Mouse (Mus musculus): ENCODE results near the gene Nfib. TPM values are rescaled to one million over a fixed set of nuclear protein-coding genes. Genes with fewer than 3 reads are reported as not detected.

Nfib gene
- total and polyA plus RNA-seq, 2 experiments = 16.4 to 50.0 TPM

DNA sequence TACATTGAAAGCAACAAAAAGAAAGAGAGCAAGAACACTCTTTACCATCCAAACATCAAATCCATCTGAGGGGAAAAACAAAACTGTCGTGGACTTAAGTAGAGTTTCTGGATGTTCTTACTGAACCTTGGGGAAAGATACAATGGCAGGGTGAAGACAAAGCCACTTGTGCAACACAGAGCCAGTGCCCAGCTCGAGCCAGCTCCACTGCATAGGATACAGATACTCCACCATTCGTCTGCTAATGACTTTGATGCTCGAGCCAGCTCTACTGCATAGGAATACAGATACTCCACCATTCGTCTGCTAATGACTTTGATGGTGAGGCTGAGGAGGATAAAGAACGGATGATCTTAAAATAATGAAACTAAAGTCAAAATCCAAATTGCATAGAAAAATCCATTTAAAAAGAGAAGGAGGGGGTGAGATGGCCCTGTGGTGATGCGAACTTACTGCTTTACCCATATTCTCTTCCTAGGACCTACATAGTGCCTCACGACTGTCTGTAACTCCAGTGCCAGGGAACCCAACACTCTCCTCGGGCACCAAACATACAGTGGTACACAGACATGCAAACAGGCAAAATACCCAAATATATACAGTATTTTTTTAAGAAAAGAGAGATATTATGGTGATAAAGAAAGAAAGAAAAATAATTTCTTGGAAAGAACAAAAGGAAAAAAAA lies 337.3 kb downstream of the Nfib start:
- Histone ChIP-seq H3K9ac (ENCODE audit: low read depth, low read length) (no peak overlapping the region), H3K4me1 (ENCODE audit: control insufficient read depth, insufficient read depth, low read length) (peaks cover 10% of the 10 kb centered on the region), H3K36me3 (ENCODE audit: control insufficient read depth, insufficient read depth, low read length) (peaks cover 6% of the 10 kb centered on the region; the same call in 1 of the 2 replicates), H3K4me3 (ENCODE audit: insufficient read depth, low read depth, low read length) (no peak overlapping the region), H3K27ac (replicated peaks; ENCODE audit: insufficient read depth, low read depth, low read length) (no peak overlapping the region), H3K79me2 (ENCODE audit: control insufficient read depth, insufficient read depth, low read length) (peaks cover 12% of the 10 kb centered on the region; the same call in 1 of the 2 replicates), H3K27me3 (ENCODE audit: control insufficient read depth, insufficient read depth, low read length) (no peaks in the 10 kb centered on the region)
- TF ChIP-seq POLR2A (IDR thresholded peaks at IDR 0.05; ENCODE audit: extremely low read depth, insufficient read depth, low read length) = no peak
- no peak for TF ChIP-seq CTCF (IDR thresholded peaks at IDR 0.05; ENCODE audit: low read depth, low read length)
- DNase-seq (ENCODE audit: extremely low read depth, low read depth, low spot score) = peak; percentile 50
- WGBS = 69% methylated on average over 9 of the region's 9 CpGs

DNA sequence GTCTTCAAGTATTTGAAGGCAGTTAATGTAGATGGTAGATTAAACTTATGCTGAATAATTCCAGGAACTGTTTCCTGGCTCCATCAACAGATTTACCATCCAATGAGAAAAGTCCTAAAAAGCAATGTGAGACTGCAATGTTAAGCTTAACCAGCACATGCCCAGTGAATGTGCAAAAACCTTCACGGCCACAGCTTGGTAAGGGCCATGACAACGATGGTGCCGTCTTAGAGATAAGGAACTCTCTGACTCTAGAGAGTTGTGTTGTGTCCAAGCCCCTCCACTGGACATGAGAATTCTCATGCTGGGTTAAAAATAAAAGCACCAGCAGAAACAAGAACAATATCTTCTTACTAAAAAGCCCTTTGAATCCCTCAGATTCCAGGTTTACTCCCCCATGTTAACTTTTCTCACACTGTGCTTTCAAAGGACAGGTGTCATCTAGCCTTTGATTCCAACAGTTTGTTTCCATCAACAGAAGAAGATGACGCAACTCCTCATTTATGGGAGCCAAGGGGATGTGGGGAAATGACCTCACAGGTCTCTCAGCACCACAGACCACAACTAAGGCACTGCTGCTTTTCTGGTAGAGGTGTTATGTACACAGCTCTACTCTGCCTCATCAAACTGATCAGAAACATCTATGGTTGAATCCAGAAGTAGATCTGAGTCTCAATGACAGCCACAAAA lies 340.7 kb downstream of the Nfib start:
- Histone ChIP-seq H3K9ac (ENCODE audit: low read depth, low read length) (no peak overlapping the region), H3K79me2 (ENCODE audit: control insufficient read depth, insufficient read depth, low read length) (peaks cover 18% of the 10 kb centered on the region; the same call in 1 of the 2 replicates), H3K36me3 (ENCODE audit: control insufficient read depth, insufficient read depth, low read length) (no peaks in the 10 kb centered on the region; the same call in 1 of the 2 replicates), H3K27me3 (ENCODE audit: control insufficient read depth, insufficient read depth, low read length) (no peaks in the 10 kb centered on the region), H3K27ac (replicated peaks; ENCODE audit: insufficient read depth, low read depth, low read length) (peak overlapping the region; percentile 69; the same call in 1 of the 2 replicates), H3K4me1 (ENCODE audit: control insufficient read depth, insufficient read depth, low read length) (peaks cover 13% of the 10 kb centered on the region), H3K4me3 (ENCODE audit: insufficient read depth, low read depth, low read length) (no peak overlapping the region)
- WGBS = 49% methylated on average over 4 of the region's 4 CpGs
- no peak for TF ChIP-seq POLR2A (IDR thresholded peaks at IDR 0.05; ENCODE audit: extremely low read depth, insufficient read depth, low read length)
- no peak for TF ChIP-seq CTCF (IDR thresholded peaks at IDR 0.05; ENCODE audit: low read depth, low read length)
- DNase-seq (ENCODE audit: extremely low read depth, low read depth, low spot score) = peak; percentile 80

DNA sequence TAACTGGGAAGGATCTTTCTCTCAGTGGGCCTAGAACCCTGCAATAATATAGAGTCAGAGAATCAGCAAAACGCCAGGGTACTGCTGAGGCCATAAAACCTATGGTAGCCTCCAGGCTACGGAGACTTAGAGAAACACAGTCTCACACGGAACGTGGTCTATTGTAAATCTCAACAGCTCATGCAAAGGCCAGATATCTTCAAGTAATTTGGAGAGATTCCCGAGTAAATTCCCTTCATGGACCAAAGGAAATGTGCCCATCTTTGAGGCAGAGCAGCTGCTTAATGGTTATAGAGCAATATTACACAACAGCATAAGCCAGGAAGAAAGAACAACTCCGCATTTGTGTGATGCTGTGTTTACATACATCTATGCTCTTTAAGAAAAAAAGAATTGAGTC lies 341.6 kb downstream of the Nfib start:
- 88% methylated on average over 6 of the region's 6 CpGs for whole genome bisulfite sequencing
- Histone ChIP-seq H3K79me2 (ENCODE audit: control insufficient read depth, insufficient read depth, low read length) (peaks cover 21% of the 10 kb centered on the region; the same call in 1 of the 2 replicates), H3K4me1 (ENCODE audit: control insufficient read depth, insufficient read depth, low read length) (peaks cover 11% of the 10 kb centered on the region), H3K9ac (ENCODE audit: low read depth, low read length) (no peak overlapping the region), H3K27me3 (ENCODE audit: control insufficient read depth, insufficient read depth, low read length) (no peaks in the 10 kb centered on the region), H3K4me3 (ENCODE audit: insufficient read depth, low read depth, low read length) (no peak overlapping the region), H3K27ac (replicated peaks; ENCODE audit: insufficient read depth, low read depth, low read length) (no peak overlapping the region), H3K36me3 (ENCODE audit: control insufficient read depth, insufficient read depth, low read length) (peaks cover 3% of the 10 kb centered on the region)
- DNase-seq (ENCODE audit: extremely low read depth, low read depth, low spot score) = no peak
- no peak for TF ChIP-seq CTCF (IDR thresholded peaks at IDR 0.05; ENCODE audit: low read depth, low read length)
- TF ChIP-seq POLR2A (IDR thresholded peaks at IDR 0.05; ENCODE audit: extremely low read depth, insufficient read depth, low read length) = no peak

DNA sequence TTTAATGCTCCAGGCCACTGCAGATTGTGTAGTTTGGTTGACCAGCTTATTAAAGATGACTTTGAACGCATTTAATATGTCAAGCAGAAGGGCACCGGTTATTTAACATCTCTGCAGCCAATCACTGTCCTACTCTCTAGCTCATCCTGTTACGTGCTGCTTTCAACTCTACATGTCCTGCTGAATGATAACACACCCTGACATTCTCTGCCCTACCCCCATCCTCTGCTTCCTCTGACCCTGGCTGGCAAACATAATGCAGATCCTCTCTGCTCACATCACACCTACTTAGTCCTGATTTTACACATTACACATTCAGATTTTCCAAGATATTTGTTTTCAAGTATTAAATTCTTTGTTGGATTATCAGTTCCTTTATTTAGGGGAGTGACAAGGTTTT lies 343.3 kb downstream of the Nfib start:
- H3K27ac ChIP-seq (replicated peaks; ENCODE audit: insufficient read depth, low read depth, low read length) = no peak overlapping the region
- H3K27me3 ChIP-seq (ENCODE audit: control insufficient read depth, insufficient read depth, low read length) = no peaks in the 10 kb centered on the region
- peaks cover 26% of the 10 kb centered on the region; the same call in 1 of the 2 replicates for H3K79me2 ChIP-seq (ENCODE audit: control insufficient read depth, insufficient read depth, low read length)
- WGBS = 77% methylated on average over 3 of the region's 3 CpGs
- DNase-seq (ENCODE audit: extremely low read depth, low read depth, low spot score) = no peak
- H3K4me1 ChIP-seq (ENCODE audit: control insufficient read depth, insufficient read depth, low read length) = peaks cover 9% of the 10 kb centered on the region; the same call in 1 of the 2 replicates
- H3K36me3 ChIP-seq (ENCODE audit: control insufficient read depth, insufficient read depth, low read length) = peaks cover 9% of the 10 kb centered on the region
- no peak overlapping the region for H3K4me3 ChIP-seq (ENCODE audit: insufficient read depth, low read depth, low read length)
- no peak for TF ChIP-seq POLR2A (IDR thresholded peaks at IDR 0.05; ENCODE audit: extremely low read depth, insufficient read depth, low read length)
- TF ChIP-seq CTCF (IDR thresholded peaks at IDR 0.05; ENCODE audit: low read depth, low read length) = no peak
- no peak overlapping the region for H3K9ac ChIP-seq (ENCODE audit: low read depth, low read length)

DNA sequence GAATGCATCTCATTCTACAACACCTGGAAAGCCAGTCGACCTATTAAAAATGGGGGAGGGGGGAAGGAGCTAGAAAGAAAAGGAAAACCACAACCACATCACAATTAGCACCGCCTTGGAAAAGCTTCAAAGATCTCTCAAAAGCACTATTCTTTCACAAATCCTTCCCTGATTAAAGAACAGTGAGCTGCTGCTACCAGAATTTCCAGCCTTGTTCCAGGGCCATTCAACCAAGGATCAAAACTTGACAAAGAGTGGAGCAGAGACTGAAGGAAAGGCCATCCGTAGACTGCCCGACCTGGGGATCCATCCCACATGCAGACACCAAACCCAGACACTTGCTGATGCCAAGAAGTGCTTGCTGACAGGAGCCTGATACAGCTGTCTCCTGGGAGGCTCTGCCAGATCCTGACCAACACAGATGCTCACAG lies 345.5 kb downstream of the Nfib start:
- no peaks in the 10 kb centered on the region for H3K27me3 ChIP-seq (ENCODE audit: control insufficient read depth, insufficient read depth, low read length)
- no peak overlapping the region for H3K27ac ChIP-seq (replicated peaks; ENCODE audit: insufficient read depth, low read depth, low read length)
- TF ChIP-seq POLR2A (IDR thresholded peaks at IDR 0.05; ENCODE audit: extremely low read depth, insufficient read depth, low read length) (no peak), CTCF (IDR thresholded peaks at IDR 0.05; ENCODE audit: low read depth, low read length) (no peak)
- peaks cover 26% of the 10 kb centered on the region; the same call in 1 of the 2 replicates for H3K79me2 ChIP-seq (ENCODE audit: control insufficient read depth, insufficient read depth, low read length)
- H3K36me3 ChIP-seq (ENCODE audit: control insufficient read depth, insufficient read depth, low read length) = peaks cover 12% of the 10 kb centered on the region
- no peak overlapping the region for H3K4me3 ChIP-seq (ENCODE audit: insufficient read depth, low read depth, low read length)
- peaks cover 11% of the 10 kb centered on the region for H3K4me1 ChIP-seq (ENCODE audit: control insufficient read depth, insufficient read depth, low read length)
- no peak for DNase-seq (ENCODE audit: extremely low read depth, low read depth, low spot score)
- 87% methylated on average over 4 of the region's 4 CpGs for WGBS
- H3K9ac ChIP-seq (ENCODE audit: low read depth, low read length) = no peak overlapping the region

Measured in liver, adult 2 months (tissue).